Mouse (Mus musculus) liver, embryonic 14 days (tissue): ENCODE measurements around the gene Cela3a. TPM values are rescaled to one million over a fixed set of nuclear protein-coding genes. Genes with fewer than 3 reads are reported as not detected.

Experiments
- polyA plus RNA-seq: library from polyadenylated mRNA; depleted of rRNA; stranded (reverse); fragments of >200 nt; gene quantifications from 2 replicates; pipeline ENCODE4 v1.2.3, GENCODE M21; 2012; rRNA removed

Cela3a gene
- polyA plus RNA-seq, result not detected in 2 replicates

GRCm38 (mm10) chr4:137409691-137410090, at the start of gene Cela3a:
Gene Cela3a (minus strand): TSS chr4:137409791.

GRCm38 (mm10) chr4:137453234-137453767, 43.7 kb upstream of the Cela3a start, which contains the start of gene 1700013G24Rik:
Gene 1700013G24Rik (plus strand): TSS chr4:137453284.

GRCm38 (mm10) chr4:137430502-137430901, 20.9 kb upstream of the Cela3a start, which contains the start of gene Cela3b:
Gene Cela3b (minus strand): TSS chr4:137430540.

GRCm38 (mm10) chr4:137357517-137358254, 51.9 kb downstream of the Cela3a start, which contains the start of gene Cdc42:
Gene Cdc42 (minus strand): TSS chr4:137357720.

Other genes starting within 250 kb of the Cela3a start
- 0.15 and 0.29 TPM in 2 replicates for gene Wnt4, start 132.3 kb downstream of the Cela3a start, polyA plus RNA-seq
- 91.0 and 111 TPM in 2 replicates for gene Cdc42, start 52.1 kb downstream of the Cela3a start, polyA plus RNA-seq
- gene Cela3b, start 20.7 kb upstream of the Cela3a start, polyA plus RNA-seq, result 0.06 and 0.07 TPM in 2 replicates
- gene 1700013G24Rik, start 43.5 kb upstream of the Cela3a start, polyA plus RNA-seq, result not detected in 2 replicates
- 2.8 and 3.7 TPM in 2 replicates for gene Hspg2, start 59.0 kb upstream of the Cela3a start, polyA plus RNA-seq
- not detected in 2 replicates for gene Ldlrad2, start 164.8 kb upstream of the Cela3a start, polyA plus RNA-seq
- gene Usp48, start 184.0 kb upstream of the Cela3a start, polyA plus RNA-seq, result 28.9 and 31.9 TPM in 2 replicates